Comparison of ENCODE assay signal across 15 mouse cellular contexts in the genomic region with DNA sequence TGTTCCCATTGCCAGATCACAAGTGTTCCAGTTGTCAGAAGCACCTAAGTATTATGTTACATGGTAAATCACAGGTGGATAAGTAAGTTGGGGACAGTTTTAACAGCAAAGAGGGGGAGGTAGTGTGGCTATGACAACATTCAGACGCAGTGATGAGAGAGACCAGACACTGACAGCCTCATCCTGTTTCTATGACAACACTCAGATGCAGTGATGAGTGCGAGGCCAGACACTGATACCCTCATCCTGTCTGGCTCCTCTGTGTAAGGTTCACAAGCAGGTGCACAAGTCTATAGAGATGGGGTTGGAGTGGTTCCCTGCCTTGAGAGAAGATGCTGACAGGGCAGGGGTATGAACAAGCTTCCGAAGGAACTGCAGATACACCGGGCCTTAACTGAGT.
"Had no signal": no experiment of that assay in that cellular context is flagged by ENCODE, and none has a peak within 500 bp of the region (broad histone marks: within the 10 kb centered on the region; RNA-seq: fewer than 3 reads in every experiment).

No protein-coding gene starts in this region.

- H3K4me1 ChIP-seq: lung, embryonic 15.5 days; stomach, embryonic 15.5 days had no signal

- H3K27me3 ChIP-seq: liver, embryonic 15.5 days; lung, embryonic 15.5 days; midbrain, embryonic 13.5 days; midbrain, embryonic 15.5 days; stomach, embryonic 15.5 days had no signal

- H3K9me3 ChIP-seq: liver, embryonic 15.5 days; lung, embryonic 15.5 days; midbrain, embryonic 13.5 days; midbrain, embryonic 15.5 days; stomach, embryonic 15.5 days had no signal

- H3K4me2 ChIP-seq: liver, embryonic 15.5 days; lung, embryonic 15.5 days; midbrain, embryonic 11.5 days; midbrain, embryonic 13.5 days; midbrain, embryonic 15.5 days; stomach, embryonic 15.5 days had no signal

- H3K4me3 ChIP-seq: liver, embryonic 15.5 days; lung, embryonic 15.5 days; midbrain, embryonic 13.5 days; midbrain, embryonic 15.5 days; stomach, embryonic 15.5 days had no signal

- ATAC-seq: liver, postnatal 0 days; midbrain, embryonic 13.5 days; midbrain, embryonic 15.5 days had no signal

- DNase-seq: liver, postnatal 0 days; lung, adult 2 months; lung, postnatal 10 days; lung, postnatal 4 days; right cerebral cortex, postnatal 14 days; thymus, adult 2 months; thymus, postnatal 25 days; thymus, postnatal 4 days had no signal

- H3K9ac ChIP-seq: liver, embryonic 15.5 days; liver, postnatal 0 days; lung, embryonic 15.5 days; midbrain, embryonic 13.5 days; midbrain, embryonic 15.5 days; stomach, embryonic 15.5 days had no signal

- H3K27ac ChIP-seq: liver, embryonic 15.5 days; lung, embryonic 15.5 days; midbrain, embryonic 13.5 days; midbrain, embryonic 15.5 days; stomach, embryonic 15.5 days; stomach, postnatal 0 days had no signal
